Mouse (Mus musculus) gastrocnemius, postnatal 36 days (tissue): Measurements from ENCODE around the gene Sgms1. TPM values are rescaled to one million over a fixed set of nuclear protein-coding genes. Genes with fewer than 3 reads are reported as not detected.
"Not testable (repeated sequence)": the region's sequence is repeated elsewhere in the genome, so short reads cannot be mapped to it uniquely, and the experiment has no call there.

Experiments
- DNase-seq, 2 experiments: peaks; one replicate each; pipeline ENCODE4 v3.0.0; 2022
- intact Hi-C: fragments of 180-260 bp; cut with DNase I; formaldehyde crosslinking; loops from one replicate; pipeline ENCODE4 v1.15.1; 2025
- total RNA-seq, 2 experiments: library from RNA; stranded (reverse); gene quantifications; 2 replicates each; pipeline ENCODE4 v1.2.3; 2021

Sgms1 gene
- total RNA-seq, 2 experiments from 2014 or later: 46.3 to 50.1 TPM

GRCm38 (mm10) chr19:32360546-32360945, 29.0 kb downstream of the Sgms1 start:
- intact Hi-C loops: no loop called here
- no peak for DNase-seq

DNA sequence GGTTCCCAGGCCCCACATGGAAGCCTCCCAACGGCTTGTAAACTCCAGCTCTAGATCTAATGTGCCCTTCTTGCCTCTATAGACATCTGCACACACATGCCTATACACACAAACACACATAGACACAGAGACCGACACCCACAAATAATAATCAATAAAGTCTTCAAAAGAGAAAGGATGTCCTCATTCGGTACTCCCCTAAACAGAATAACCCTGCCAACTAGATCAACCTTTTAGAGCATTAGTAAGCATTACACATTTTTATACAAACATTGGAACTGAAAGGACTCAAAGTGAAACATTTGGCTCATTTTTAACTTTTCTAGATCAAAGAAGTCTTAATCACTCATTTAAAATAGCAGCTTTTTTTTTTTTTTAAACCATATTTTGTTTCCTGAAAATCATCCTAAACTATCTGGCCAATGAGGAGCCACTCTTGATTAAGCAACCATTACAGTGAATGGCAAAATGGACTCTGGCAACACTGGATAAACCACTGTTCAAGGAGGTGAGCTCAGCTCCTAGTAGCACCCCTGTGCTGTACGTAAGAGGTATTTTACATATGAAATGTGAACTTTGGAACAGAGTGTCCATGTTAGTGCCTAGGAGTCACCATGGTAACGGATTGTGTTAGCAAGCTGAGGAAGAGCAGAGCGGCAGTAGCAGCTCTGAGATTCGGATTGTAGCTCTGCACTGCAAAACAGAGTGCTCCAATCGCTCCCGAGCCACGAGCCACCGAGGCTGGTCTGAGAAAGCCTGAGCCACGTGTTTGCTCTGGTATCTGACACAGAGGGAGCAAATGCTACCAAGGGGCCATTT, 30.6 kb downstream of the Sgms1 start:
- intact Hi-C loops: no loop called here
- no peak for DNase-seq

GRCm38 (mm10) chr19:32358011-32358410, 31.5 kb downstream of the Sgms1 start:
- intact Hi-C loops, DNase-seq: not testable (repeated sequence)

- intact Hi-C loops: no loop called here
- DNase-seq: no peak
Measured at GRCm38 (mm10) chr19:32356166-32356565, 33.3 kb downstream of the Sgms1 start.

DNA sequence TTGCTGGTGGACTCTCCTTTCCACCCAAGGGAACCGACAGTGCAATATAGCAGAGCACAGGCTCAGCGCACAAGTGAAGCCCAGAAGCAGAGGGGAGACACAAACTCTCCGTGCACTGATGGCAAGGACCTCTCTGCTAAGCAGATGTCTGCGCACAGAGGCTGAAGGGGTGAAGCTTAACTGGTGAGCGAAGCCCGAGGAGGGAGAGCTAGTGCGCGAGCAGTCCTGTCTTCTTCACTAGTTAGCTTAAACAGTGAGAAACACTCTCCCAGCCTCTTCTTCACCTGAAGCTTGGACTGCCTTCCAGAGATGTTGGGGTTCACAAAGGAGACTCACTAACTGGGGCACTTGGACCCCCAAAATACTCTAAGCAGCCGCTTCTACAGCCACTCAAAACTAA, 36.1 kb downstream of the Sgms1 start:
- intact Hi-C loops: no loop called here

DNA sequence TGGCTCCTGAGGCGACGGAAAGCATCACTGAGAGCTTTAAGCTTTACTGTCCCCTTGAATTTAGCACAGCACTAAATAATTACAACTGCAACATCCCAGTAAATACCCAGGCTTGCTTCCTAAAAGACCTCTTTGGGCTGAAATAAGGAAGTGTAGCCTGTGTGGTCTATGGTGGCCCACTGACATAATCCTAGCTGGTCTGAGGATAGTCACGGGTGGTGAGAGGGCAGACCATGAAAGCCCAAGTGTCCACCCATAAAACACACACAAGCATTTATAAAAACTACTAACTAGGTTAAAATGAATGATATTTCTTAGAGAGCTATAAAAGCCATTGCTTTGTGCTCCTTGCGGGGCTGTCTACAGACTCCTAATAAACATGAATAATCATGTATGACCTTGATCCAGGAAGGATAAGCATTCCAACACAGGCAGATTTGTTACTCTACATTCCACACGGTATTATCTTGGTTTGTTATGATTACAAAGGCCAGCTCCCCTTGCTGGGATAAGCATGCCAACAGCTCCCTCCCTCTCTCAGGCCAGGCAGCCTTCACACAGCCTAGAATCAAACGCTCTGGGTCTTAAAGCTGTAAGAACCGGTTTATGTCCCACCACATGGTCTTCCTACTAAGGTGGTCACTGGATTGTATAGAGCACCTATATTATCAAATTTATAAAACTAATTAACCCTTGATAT, 40.4 kb downstream of the Sgms1 start:
- no peak for DNase-seq
- intact Hi-C loops: no loop called here

More for the DNA sequence above, 36.1 kb downstream of the Sgms1 start:
- no peak for DNase-seq

GRCm38 (mm10) chr19:32347491-32347890, 42.0 kb downstream of the Sgms1 start:
- intact Hi-C loops: no loop called here
- DNase-seq: no peak

GRCm38 (mm10) chr19:32346624-32347341, 42.7 kb downstream of the Sgms1 start:
- intact Hi-C loops: no loop called here

DNA sequence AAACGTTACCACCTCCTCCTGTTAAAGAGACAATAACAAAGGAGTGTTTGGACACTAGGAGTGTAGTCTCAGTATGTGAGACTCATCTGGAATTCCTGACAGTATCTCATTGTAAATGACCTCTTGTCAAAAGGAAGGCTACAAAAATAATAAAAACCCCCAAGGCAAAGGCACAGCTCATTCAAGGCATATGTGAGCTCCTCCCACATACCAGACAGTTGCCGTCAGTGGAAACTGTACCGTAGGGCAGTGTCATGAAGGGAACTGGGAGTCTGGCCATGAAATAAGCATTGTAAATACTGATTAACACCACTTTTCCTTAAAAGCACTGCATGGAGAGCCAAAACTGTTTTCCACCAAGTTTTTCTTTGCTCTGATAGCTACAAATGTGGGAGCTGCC, 43.3 kb downstream of the Sgms1 start:
- no peak for DNase-seq
- intact Hi-C loops: no loop called here

More at GRCm38 (mm10) chr19:32346624-32347341, 42.7 kb downstream of the Sgms1 start:
- DNase-seq: no peak

DNA sequence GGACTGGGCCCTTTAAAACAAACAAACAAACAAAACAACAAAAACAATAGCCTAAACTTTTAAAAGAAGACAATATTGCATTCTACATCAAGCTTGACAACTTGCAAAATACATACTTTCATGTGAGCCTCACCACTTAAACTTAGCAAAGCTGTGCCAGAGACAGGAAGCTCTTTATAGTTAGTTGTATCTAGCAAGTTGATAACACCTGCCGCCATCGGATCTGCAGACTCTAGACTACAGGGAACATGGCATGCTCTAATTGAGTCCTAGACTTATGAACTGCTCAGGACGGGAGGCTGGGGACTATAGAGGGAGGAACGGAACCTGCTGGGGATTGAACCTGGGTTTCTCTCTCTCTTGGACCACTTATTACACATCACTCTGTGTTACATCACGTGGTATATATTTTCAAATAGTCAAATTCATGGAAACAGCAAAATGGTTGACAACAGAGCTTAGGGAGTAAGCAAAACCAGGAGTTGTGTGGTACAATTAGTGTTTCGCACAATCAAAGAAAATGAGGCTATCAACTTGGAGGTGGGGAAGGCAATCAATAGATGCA, 44.3 kb downstream of the Sgms1 start:
- no peak for DNase-seq
- intact Hi-C loops: no loop called here

DNA sequence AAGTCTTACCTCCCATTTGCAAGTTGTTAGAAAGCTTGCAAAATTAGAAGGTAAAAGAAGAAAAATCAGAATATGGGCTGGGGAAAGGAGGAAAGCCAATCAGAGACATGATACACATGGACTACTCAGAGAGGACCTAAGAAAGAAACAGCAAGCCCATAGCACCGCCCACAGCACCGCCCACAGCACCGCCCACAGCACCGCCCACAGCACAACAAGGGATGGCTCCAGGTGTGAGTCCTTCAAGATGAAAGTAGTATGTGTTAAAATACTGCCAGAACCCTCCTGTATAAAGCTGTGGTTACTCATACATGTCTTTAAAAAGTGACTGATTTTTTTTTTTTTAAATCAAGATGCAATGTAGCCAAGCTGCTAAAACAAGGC, 44.8 kb downstream of the Sgms1 start:
- intact Hi-C loops: no loop called here

DNA sequence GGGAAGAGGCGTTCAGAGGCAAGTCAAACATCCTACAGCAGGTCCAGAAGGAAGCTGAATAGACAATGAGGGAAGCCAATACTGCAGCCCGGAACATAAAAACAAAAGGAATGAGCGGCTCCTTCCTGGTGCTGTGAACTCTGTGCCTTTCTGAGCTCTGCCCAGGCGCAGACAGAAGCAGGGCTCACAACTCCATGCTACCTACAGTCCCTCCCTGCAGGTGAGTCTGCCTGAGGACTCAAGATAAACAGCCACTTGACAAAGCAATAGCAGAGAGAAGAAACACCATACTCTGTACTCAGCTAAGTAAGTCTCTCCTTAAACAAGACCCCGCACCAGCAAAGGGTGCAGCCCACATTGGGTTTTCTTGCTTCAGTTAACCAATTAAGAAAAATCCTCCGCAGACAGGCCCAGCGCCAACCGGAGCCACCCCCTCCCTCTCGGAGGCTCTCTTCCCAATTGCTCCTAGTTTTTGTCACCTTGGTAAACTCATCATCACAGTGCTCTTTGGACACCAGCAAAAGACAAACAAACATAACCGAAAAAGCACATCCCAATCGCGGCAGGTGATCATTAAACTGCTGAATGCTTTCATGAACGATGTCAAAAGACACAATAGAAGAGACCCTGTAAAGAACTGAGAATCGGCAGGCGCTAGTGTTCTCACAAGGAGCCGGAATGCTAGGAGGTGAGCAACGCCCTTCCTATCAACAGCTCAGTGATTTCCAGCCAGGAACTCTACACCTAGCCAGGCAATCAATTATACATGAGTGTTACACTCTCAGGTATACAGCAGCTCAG, 45.4 kb downstream of the Sgms1 start:
- no peak for DNase-seq
- intact Hi-C loops: no loop called here

More for the DNA sequence above, 44.8 kb downstream of the Sgms1 start:
- no peak for DNase-seq

GRCm38 (mm10) chr19:32342436-32342835, 47.1 kb downstream of the Sgms1 start:
- intact Hi-C loops: no loop called here
- no peak for DNase-seq

DNA sequence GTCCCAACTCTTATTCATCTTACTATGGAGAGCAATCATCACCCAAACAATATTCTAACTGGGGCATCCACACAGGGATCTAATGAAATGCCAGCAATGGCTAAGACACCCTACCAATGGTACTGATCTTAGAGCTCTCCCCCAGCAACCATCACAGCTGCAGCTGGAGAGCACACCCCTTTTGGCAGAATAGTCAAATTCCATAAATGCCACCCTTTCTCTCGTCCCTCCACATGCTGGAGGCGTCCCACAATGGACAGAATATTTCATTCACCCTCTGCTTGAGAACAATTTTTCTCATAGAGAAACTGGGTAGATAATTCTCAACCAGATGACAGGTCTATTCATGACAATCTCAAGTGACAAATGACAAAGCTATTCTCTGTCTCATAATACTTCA, 48.4 kb downstream of the Sgms1 start:
- DNase-seq: no peak
- intact Hi-C loops: no loop called here

GRCm38 (mm10) chr19:32340168-32340567, 49.3 kb downstream of the Sgms1 start:
- DNase-seq: no peak
- intact Hi-C loops: no loop called here

- no peak for DNase-seq
- intact Hi-C loops: no loop called here
Measured at GRCm38 (mm10) chr19:32337708-32338107, 51.8 kb downstream of the Sgms1 start.

- intact Hi-C loops: no loop called here
- DNase-seq: no peak
Measured at GRCm38 (mm10) chr19:32334751-32335150, 54.8 kb downstream of the Sgms1 start.

GRCm38 (mm10) chr19:32333544-32333943, 56.0 kb downstream of the Sgms1 start:
- no peak for DNase-seq
- intact Hi-C loops: no loop called here

GRCm38 (mm10) chr19:32332779-32333460, 56.6 kb downstream of the Sgms1 start:
- intact Hi-C loops: no loop called here
- no peak for DNase-seq

GRCm38 (mm10) chr19:32330231-32330630, 59.3 kb downstream of the Sgms1 start:
- intact Hi-C loops: no loop called here
- DNase-seq: no peak
